Mouse (Mus musculus) spleen, embryonic (tissue): ENCODE data around the gene Gk5.
"Not testable (repeated sequence)": the region's sequence is repeated elsewhere in the genome, so short reads cannot be mapped to it uniquely, and the experiment has no call there.

Experiments used
- CTCF ChIA-PET: fragments of 350-600 bp; sonication (Branson Sonifier 250); formaldehyde crosslinking; loops from one replicate; lab custom pipeline; 2022; lab: Charles Lee

Gene Gk5

DNA sequence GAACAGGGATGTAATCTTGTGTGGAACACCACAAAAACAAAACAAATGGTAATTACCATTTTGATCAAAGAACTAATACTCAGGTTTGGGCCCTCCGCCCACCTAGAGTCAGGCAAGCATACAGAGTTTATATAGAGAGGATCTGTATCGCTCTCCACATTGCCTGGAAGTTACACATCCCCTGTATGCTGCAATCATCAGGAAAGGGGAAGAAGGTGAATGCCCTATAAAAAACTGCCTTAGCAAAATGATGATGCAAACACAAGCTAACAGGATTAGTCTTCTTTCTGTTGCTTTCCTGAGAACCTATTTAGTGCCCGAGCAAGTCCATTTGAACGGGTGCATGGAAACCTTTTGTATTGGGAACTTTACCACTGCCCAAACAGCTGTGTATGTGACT is 24.5 kb downstream of the Gk5 start:
- CTCF ChIA-PET = no interaction called here

DNA sequence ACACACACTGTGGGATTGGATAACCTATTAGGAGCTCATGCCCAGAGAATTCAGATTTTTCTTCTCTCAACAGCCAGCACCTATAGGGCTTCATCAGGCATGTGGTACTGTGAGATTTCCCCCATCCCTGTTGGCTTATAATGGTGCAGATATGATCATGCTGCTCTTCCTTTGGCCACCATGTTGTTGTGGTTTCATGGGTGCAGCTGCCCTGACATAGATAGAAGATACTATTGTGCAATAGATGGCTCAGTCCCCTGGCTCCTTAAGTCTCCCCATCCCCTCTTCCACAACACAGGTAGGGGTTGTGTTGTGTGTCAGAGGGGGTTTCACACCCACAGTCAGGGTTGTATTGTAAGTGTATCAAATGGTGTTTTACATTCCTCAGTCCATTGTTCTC is 25.7 kb downstream of the Gk5 start:
- CTCF ChIA-PET = no interaction called here

DNA sequence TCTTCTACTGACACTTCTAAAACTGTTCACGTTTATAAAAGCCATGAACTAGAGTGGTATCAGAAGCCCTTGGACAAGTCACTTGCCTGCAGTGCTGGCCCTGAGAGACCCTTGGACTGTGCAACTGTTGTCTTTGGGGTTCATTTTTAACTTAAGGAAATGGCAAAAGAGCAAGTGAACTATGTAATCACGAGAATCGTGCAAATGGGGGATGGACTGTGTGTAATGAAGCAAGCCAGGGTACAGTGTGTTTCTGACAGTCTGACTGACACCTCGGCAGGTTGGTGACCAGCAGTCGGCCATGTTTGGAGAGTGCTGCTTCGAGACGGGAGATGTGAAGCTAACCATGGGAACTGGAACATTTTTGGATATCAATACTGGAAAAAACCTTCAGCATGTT is 33.6 kb downstream of the Gk5 start:
- CTCF ChIA-PET = no interaction called here

DNA sequence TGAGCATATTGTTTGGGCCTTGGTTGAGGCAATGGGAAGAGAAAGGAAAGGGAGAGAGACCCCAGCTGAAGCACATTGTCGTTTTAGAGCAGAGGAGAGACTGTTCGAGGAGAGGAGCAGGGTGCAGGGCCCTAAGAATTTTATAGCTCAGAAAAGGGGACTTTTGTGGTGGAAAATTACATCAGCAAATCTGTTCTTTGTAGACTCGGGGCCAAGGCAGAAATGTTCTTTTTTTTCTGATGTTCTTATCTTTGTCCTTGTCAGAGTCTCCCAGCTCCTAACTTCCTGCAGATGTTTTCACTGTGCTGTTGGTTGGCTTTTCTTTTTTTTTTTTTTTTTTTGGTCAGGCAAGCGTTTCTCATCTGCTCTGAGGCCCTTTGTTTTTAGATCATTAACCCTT is 39.3 kb downstream of the Gk5 start:
- CTCF ChIA-PET = no interaction called here

DNA sequence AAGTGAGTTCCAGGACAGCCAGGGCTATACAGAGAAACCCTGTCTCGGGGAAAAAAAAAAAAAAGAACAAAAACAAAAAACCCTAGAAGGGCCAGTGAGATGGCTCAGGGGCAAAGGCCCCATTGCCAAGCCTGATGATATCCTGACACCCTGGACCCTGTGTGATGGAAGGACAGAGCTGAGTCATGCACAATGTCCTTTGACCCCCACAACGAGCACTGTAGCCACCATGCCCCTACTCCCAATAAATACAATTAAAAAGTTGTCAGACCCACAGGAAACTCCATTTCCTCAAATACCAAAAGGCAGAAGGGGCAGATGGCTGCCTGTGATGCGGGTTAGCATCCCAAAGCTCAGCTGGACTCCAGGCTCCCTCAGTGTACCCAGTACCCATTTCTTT is 39.9 kb downstream of the Gk5 start:
- CTCF ChIA-PET = no interaction called here

DNA sequence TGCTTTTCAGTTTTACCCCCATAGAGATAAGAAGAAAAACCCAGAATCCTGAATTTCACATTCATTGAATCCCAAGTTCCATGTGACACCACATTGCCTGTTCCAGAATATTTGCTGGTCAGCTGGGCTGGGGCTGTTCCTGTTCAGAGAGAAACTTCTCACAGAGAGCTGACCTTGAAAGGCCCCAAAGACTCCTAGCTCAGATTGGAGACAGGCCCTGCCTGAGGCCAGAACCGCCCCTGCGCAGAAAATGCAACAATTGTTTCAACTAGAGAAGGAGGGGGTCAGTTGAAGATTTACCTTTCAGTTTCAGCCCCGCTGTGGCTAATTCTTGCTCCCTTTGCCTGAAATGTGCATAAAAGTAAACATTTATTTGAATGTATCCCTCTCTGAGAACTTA is 41.6 kb downstream of the Gk5 start:
- CTCF ChIA-PET = no interaction called here

DNA sequence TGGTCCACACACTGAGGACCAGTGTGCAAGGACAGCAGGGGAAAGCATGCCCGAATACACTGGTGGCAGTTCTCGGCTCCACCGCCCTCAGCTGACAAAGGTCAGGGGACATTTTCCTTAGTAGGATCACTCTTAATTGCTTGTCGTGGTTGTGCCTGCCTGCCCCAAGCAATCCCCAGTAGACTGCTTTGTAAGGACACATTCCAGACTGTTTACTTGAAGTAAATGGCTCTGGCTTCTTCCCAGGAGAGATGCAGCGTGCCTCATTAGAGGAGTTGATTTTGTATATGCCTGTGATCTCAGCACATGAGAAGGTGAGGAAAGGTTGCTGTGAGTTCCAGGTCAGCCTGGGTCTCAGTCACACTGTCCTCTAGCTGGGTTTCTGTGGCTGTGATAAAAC is 43.3 kb downstream of the Gk5 start:
- CTCF ChIA-PET = no interaction called here

DNA sequence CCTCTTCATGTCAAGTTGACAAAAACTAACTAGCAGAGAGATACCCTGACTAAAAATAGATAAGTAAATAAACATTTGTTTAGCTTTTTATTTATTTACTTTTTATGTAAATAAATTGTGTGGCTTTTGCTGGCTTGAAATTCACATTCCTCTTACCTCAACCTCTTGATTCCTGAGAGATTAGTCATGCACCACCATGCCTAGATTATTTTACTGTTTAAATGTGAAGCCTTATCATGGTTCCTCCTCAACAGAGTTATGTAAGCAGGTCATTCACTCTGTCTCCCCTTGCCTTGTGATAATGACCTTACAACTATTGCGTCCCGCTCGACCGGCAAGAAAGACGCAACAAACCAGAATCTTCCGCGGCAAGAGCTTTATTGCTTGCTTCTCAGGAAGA is 44.3 kb downstream of the Gk5 start:
- CTCF ChIA-PET = no interaction called here

DNA sequence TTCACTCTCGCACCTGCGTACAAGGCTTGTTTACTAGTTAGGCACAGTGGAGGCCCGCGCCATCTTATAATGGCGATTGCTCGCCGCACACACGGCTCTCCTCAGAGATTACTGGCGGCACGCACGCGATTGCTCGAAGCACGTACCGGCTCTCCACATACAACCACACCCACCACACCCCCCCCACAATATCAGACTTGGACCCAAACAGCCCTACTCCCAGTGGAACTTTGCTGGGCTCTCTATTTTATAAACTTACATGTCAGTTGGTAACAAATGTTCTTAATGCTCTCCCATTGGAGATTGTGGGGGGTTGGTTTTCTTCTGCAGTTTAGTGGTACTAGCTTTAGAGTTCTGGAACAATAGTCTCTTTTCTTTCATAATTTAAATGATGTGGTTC is 44.8 kb downstream of the Gk5 start:
- CTCF ChIA-PET = not testable (repeated sequence)

DNA sequence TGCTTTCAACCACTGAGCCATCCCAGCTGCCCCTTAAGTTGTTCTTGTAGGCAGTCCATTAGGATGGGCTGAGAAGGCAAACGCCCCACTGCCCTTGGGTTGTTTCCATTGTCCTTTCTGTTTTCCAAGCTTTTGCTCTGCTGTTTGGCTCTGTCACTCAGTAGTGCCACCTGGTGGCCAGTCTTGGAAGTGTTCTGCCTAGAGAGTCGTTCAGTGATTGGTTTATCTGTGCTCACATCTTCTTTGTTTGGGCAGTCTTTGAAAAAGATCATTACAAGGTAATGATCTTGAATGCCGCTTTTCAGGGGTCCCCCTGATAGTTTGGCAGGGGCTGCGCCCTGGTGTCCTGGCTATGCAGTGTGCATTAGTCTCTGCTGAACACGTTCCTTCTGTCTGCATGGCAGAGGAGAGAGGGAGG is 48.0 kb downstream of the Gk5 start:
- CTCF ChIA-PET = interaction anchor here (0.5 kb wide), 1 partner anchor 1733 kb away, joined by 5 read pairs; no protein-coding TSS in a partner anchor

DNA sequence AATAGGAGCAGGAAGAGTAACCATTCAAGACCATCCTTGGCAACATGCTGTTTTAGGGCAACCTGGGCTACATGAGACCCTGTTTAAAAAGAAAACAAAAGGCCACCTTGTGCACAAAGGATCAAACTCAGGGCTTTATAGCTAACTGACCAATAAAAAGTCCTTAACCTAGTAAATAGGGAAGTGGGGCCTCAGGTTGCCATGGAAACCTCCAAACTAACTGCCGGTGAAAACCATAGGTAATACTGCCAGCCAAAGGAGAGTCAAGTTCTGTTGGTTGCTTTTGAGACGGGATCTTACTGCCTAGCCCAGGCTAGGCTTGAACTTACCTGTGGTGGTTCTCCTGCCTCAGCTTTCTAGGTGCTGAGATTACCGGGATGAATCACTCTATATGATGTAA is 51.4 kb downstream of the Gk5 start:
- CTCF ChIA-PET = interaction anchor here (0.7 kb wide), 1 partner anchor 502 kb away, joined by 7 read pairs; no protein-coding TSS in a partner anchor

DNA sequence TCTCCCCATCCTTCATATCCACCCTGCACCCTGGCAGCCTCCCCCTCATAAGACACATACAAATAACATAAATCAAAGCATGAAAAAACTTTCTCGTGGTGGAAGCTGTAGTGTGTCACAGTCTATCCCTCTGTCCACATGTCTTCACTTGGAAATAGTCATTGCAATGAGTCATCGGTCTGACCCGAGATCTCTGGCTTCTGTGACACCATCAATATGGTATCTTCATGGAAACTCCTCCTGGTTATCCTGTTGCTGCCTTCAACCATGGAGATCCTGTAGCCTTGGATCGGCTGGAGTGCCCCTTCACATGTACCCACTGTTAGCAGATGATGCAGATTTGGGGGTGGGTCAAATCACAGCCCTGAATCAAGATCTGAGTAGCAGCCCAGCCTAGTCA is 65.7 kb downstream of the Gk5 start:
- CTCF ChIA-PET = no interaction called here

DNA sequence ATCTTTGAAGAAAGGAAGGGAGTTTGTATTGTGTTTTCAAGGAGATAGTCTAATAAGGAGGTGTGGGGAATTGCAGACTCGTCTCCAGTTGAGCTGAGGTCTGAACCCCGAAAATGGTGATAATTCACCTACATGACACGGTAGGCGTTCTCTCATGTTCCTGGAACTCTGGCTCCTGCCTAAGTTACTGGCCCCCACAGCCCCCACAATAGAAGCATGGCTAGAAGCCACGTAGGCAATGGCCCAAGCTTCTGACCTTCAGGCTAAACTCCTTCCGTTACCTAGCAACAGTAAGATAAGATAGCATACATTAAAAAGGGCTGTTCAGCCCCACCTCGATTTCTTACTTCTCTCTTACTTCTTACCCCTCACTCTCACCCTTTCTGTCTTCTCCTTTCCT is 67.5 kb downstream of the Gk5 start:
- CTCF ChIA-PET = no interaction called here

DNA sequence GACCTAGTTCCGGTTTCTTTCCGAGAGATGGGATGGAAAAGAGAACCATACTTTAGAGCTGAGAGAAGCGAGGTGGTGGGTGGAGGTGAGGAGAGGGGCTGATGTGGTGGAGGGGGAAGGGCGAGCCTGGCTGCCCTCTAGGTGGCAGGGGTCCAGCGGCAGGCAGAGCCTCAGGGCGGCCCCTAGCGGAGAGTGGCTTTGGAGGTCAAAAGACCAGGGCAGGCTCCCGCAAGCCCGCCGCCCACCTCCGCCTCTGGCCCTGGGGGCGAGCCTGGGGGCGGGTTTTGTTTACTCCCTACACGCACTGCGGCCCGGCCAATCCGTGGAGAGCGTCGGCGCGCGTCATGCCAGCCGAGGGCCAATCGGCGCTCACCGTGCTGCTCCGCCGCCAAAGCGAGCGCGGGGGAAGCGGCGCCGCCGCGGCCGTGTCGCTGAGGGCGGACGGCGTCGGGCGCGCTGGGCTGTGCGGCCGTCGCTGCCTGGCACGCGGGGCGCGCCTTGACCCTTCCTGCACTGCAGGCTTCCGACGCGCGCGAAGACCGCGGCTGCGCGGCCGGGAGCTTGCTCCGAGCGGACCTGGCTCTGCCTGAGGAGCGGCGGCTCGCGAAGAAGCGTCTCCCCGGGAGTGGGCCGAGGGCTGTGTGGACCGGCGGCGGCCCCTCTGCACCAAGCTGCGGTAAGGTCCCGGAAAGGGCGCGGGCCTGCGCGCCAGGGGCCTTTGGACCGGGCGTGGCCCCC is 76.9 kb downstream of the Gk5 start, which contains the start of gene Tfdp2:
Gene Tfdp2 (plus strand): TSS at position 391 of the 738 bp plus-strand sequence.
- CTCF ChIA-PET = no interaction called here

DNA sequence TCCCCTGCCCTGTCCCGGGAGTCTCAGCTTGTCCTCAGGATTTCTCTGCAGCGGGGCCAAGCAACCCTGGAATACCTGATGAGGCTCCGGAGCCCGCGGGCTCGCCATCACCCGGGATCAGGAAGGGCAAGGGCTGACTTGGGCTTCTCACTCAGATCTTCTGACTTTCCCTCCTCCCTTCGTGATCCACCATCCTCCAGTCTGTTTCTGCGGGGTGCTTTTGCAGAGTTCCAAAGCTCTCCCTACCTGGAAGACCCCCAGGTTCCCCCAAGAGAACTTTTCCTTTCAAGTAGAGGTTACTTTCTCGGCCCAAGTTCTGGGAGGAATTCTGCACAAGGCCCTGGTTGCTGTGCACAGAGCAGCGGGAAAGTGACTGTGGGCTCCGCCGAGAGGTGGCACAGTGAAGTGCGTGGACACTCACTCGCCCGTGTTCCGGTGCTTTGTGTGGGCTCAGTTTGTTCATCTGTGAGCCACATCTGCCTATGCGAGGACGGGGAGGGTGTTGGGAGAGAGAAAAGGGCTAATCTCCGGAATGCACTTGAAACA is 77.5 kb downstream of the Gk5 start:
- CTCF ChIA-PET = no interaction called here

DNA sequence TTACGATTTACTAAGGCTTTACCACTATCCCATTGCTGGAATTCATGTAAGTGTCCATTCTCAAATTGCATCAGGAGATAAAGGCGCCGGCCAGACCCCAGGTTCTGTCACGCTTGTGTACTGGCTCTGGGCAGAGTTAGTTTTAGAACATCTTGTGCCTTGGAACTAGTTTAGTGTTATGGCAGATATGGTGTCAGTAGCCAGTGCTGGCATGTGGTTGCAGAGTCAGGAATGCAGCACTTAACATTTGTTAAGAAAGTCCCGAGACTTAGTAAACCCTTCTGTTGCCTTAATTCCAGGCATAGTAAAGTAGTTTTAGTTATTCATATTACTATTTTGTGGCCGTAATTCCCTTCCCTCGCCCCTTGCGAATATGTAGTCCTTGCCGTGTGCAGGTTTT is 78.6 kb downstream of the Gk5 start:
- CTCF ChIA-PET = no interaction called here

DNA sequence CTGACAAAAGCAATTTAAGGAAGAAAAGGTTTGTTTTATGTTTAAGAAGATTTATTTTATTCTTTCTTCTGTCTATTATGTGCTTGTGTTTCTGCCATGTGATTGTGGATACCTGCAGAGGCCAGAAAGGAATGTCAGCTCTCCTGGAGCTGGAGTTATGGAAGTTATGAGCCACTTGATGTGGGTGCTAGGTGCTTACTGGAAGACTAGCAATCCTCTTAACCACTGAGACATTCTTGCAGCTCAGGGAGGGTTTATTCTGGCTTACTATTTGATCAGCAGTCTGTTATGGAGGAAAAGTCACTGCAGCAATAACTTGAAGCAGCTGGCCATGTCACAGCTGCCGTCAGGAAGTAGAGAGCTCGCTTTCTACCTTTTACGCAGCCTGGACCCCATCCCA is 84.5 kb downstream of the Gk5 start:
- CTCF ChIA-PET = no interaction called here

DNA sequence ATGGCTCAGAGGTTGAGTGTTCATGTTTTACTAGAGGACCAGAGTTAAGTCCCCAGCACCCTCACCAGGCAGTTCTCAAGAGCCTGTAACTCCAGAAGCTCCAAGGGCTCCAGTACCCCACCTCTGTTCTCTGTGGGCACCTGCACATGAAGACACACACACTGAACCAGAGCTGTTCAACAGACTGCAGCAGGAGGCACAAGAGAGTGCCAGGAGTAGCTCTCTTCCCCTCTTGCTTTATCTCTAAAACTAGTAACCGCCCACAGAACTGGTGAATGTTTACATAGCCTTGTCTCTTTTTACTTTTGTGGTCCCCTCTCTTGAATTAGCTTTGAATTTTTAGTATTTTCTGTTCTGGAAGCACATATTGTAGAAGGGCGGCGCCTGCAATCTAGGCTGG is 88.3 kb downstream of the Gk5 start:
- CTCF ChIA-PET = interaction anchor here (0.6 kb wide), 1 partner anchor 10 kb away, joined by 3 read pairs; no protein-coding TSS in a partner anchor

DNA sequence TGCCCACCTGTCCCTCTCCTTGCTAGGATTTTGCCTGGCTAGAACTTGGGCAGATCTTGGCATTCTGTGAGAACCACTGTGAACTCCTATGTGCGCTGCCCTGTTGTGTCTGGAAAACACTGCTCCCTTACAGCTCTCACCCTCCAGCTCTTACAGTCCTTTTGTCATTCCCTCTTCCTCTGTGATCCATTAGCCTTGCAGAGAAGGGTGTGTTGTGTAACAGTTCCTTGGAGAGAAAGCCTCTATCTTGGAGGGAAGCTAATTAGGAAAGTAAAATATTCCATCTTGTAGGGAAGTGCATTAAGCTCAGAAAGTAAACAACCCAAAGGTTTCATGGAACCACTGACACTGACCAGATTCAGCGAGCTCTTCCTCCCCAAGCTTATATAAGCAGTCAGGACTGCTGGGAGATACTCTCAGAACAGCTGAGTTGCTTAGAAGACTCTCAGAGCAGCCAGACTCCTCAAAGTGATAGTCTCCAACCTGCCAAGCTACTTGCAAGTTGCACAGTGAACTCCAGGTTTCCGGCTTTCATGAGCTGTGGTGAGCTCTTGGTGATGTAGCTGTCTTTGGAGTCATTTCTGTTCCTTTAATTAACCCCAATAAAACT is 94.0 kb downstream of the Gk5 start:
- CTCF ChIA-PET = no interaction called here

DNA sequence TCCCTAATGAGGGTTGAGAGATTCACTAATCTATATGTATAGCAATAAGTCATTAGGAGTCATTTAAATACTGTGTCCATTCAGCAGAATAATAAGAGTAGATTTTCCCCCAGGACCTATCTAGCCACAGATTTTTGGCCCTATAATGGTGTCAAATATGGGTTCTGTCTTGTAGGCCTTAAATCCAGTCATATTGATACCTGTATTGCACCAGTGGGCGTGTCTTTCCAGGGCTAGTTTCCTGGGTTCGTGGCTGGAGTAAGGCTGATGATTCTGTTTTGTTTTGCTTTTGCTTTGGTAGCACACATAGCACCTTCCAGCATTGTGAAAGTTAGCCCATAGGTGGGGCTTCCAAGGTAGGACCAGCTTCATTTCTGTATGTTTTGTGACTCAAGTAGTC is 95.0 kb downstream of the Gk5 start:
- CTCF ChIA-PET = no interaction called here

DNA sequence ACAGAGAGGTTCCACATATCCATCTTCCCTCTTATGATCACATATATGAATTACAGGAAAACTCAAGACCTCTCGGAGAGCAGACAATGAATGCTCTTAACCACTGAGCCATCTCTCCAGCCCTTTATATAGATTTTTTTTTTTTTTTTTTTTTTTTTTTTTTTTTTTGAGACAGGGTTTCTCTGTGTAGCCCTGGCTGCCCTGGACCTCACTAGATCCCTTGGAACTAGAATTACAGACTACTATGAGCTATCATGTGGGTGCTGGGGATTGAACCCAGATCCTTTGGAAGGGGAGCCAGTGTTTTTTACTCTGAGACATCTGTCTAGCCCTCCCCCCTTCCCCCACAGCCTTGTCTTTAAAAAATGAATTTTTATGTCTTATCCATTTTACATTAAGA is 98.1 kb downstream of the Gk5 start:
- CTCF ChIA-PET = interaction anchor here (0.7 kb wide), 1 partner anchor 10 kb away, joined by 3 read pairs; no protein-coding TSS in a partner anchor

DNA sequence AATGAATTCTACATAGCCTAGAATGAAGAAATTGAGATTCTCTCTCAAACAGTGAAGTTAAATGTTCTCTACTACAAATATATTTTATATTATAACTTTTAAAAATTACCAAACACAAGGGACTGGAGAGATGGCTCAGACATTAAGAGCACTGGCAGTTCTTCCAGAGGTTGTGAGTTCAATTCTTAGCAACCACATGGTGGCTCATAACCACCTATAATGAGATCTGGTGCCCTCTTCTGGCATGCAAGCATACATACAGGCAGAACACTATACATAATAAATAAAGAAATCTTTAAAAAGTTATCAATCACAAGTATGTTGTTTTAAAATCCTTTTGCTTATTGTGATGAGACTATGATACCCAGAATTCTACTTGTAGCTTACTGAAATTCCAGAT is 98.6 kb downstream of the Gk5 start:
- CTCF ChIA-PET = interaction anchor here (0.7 kb wide), 1 partner anchor 10 kb away, joined by 3 read pairs; no protein-coding TSS in a partner anchor

DNA sequence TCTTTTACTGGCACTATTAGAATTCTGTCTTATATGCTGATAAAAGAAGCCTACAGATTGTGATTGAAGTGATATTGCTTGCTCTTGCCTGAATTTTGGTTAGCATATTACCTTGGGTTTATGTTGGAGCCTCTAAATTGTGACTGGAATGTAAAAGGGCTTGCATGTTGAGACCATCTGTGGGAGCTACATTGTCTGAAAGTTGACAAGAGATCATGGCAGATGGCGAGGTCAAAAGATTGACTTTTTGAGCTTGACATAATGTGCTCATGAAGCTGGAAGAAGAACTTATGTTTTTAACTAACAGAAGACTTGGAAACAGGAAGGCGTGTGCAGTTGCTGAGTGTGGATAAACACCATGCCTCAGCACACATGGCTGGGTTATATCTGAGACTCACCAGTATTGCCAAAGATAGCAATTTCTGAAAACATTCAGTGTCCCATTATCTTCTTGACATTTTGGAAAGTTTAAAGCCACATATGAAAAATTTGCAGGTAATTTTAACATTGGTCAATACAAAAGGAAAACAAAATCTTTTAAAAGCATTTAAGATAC is 100.0 kb downstream of the Gk5 start:
- CTCF ChIA-PET = no interaction called here
